Mouse (Mus musculus): ENCODE measurements around the gene Hist1h2be.
"Not testable (repeated sequence)": the region's sequence is repeated elsewhere in the genome, so short reads cannot be mapped to it uniquely, and the experiment has no call there.

Hist1h2be gene

GRCm38 (mm10) chr13:23551146-23551834, 69.6 kb downstream of the Hist1h2be start, which contains the start of gene Hist1h4f:
Gene Hist1h4f, minus strand, starts transcription at chr13:23551648.
- peak; percentile 92 for DNase-seq (ENCODE audit: low spot score)

- DNase-seq (ENCODE audit: low spot score) = no peak
These were observed 70.2 kb downstream of the Hist1h2be start for GRCm38 (mm10) chr13:23550761-23551145.

GRCm38 (mm10) chr13:23546694-23547093, 74.2 kb downstream of the Hist1h2be start:
- DNase-seq (ENCODE audit: low spot score) = no peak

- DNase-seq (ENCODE audit: low spot score) = not testable (repeated sequence)
These were observed 76.2 kb downstream of the Hist1h2be start for GRCm38 (mm10) chr13:23544787-23545120.

- DNase-seq (ENCODE audit: low spot score) = peak; percentile 78
These were observed 76.7 kb downstream of the Hist1h2be start, which contains the start of gene Hist1h3f for GRCm38 (mm10) chr13:23543965-23544786. Gene Hist1h3f, plus strand, starts transcription at chr13:23544052.

GRCm38 (mm10) chr13:23542999-23543607, 77.8 kb downstream of the Hist1h2be start, which contains the start of gene Hist1h2bh:
Gene Hist1h2bh, minus strand, starts transcription at chr13:23543392.
- peak; percentile 58 for DNase-seq (ENCODE audit: low spot score)

- DNase-seq (ENCODE audit: low spot score) = not testable (repeated sequence)
These were observed 78.5 kb downstream of the Hist1h2be start for GRCm38 (mm10) chr13:23542225-23542980.

GRCm38 (mm10) chr13:23541497-23541896, 79.4 kb downstream of the Hist1h2be start:
- DNase-seq (ENCODE audit: low spot score) = no peak

GRCm38 (mm10) chr13:23539821-23540220, 81.1 kb downstream of the Hist1h2be start:
- not testable (repeated sequence) for DNase-seq (ENCODE audit: low spot score)

- no peak for DNase-seq (ENCODE audit: low spot score)
These were observed 82.7 kb downstream of the Hist1h2be start for GRCm38 (mm10) chr13:23538249-23538648.

GRCm38 (mm10) chr13:23537006-23537710, 83.8 kb downstream of the Hist1h2be start:
- no peak for DNase-seq (ENCODE audit: low spot score)

- DNase-seq (ENCODE audit: low spot score) = no peak
These were observed 84.7 kb downstream of the Hist1h2be start for GRCm38 (mm10) chr13:23536076-23536822.

- peak; percentile 90 for DNase-seq (ENCODE audit: low spot score)
These were observed 85.5 kb downstream of the Hist1h2be start, which contains the start of gene Hist1h3g for GRCm38 (mm10) chr13:23535137-23536075. Gene Hist1h3g, plus strand, starts transcription at chr13:23535422.

GRCm38 (mm10) chr13:23534368-23535131, 86.4 kb downstream of the Hist1h2be start:
- DNase-seq (ENCODE audit: low spot score) = no peak
